Mouse (Mus musculus): ENCODE data around the gene Defb26.

DNA sequence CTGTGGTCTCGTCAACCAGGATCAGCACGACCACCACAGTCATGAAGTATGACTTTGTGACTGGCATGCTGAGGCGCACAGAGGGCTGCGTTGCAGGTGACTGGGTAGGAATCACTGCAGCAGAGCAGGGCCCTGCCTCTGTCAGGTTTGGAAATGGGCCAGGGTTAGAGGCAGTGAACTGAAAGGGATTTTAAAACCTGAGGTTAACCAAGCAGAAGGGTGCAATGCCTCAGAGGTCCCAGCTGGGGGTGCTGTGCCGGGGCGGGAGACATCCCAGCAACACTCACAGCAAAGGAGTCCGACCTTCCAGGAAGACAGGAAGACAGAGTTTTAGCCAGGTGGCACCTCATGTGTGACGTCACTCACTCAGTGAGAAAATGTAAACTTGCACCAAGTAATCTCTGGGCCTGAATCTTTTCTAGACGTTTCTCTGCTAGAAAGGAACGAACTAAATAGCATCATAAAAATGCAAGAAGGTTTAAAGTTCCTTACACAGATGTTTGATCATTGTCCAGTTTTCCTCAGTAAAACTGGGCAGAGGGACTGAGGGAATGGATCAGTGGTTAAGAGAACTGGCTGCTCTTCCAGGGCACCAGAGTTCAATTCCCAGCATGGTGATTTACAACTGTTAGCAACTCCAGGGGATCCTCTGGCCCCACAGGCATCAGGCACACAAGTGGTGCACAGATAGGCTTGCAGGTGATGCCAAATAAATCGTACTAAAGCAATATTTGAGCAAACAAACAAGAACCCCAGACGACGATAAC, 28.6 kb upstream of the Defb26 start, which contains the start of gene Defb29:
- TF ChIP-seq CTCF (IDR thresholded peaks at IDR 0.05; ENCODE audit: control insufficient read depth, insufficient read depth, insufficient replicate concordance, low read depth, low read length) (peak; percentile 36; the same call in 1 of the 2 replicates), POLR2A (IDR thresholded peaks at IDR 0.05; ENCODE audit: control insufficient read depth, low read depth, low read length) (no peak)

Measured in testis, adult 2 months (tissue).